Mouse (Mus musculus): ENCODE data around the gene Cadm1.

GRCm38 (mm10) chr9:47532215-47532865, 2.4 kb downstream of the Cadm1 start:
- TF ChIP-seq CTCF (IDR thresholded peaks at IDR 0.05), result no peak
- no peak for TF ChIP-seq EP300 (IDR thresholded peaks at IDR 0.05)
